Mouse (Mus musculus): ENCODE measurements around the gene Rhog. TPM values are rescaled to one million over a fixed set of nuclear protein-coding genes. Genes with fewer than 3 reads are reported as not detected.

The Rhog gene
- total and polyA plus RNA-seq, 3 experiments: 12.2 to 118 (median 22.7) TPM

DNA sequence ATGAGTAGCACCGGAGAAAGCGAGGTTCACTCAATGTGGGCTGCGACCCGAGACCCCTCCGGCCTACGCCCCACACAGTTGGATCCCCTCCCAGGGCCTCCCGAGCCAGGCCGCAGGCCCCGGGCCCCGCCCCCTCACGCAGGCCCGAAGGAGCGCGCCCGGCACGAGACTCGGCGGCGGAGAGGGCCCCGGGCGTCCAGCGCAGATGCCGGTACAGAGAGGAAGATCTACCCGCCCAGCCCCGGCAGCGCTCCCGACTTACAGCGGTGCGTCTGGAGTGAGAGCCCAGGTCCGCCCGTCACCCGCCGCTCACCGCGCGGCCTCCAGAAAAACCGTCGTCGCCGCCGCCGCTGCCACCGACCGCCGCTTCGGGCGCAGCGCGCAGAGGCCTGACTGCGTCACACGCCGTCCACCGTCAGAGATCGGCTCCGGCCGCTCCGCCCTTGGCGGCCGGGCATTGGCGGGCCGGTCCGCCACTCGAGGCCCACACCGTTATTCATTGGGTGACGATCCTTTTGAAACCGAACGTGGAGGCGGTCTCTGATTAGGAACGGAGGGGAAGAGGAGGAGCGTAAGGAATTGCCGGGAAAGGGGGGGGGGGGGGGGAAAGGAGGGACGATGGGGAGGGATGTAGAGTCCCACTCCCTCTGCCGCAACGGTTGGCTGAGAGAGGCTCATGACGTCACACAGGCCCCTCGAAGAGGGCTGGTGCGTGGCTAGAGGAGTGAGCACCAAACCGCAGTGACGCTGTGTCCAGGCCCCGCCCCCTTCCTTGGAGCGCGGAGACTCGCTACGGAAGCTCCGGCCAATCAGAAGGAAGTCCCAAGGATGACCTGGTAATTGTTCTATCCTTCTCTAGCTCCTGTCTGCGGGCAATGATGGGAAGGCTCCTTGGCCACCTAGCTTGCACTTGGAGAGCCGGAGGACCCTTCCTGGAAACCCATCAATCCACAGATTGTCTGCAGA, 45.8 kb downstream of the Rhog start, which contains the start of the genes Nup98 and Pgap2:
Gene Nup98 (minus strand): TSS at position 421 of the 966 bp plus-strand sequence.
Gene Pgap2 (plus strand): TSS at position 453 of the 966 bp plus-strand sequence.
- H3K4me2 ChIP-seq (ENCODE audit: insufficient read depth, low read depth, poor library complexity, severe bottlenecking): peak within 1 kb of the TSS; percentile 59
- in situ Hi-C loops (cut with MboI; ENCODE audit: low pct_ligation_motif_present, low pct_unique_long_range_greater_than_20kb, low sequenced_read_pairs): no loop called here

DNA sequence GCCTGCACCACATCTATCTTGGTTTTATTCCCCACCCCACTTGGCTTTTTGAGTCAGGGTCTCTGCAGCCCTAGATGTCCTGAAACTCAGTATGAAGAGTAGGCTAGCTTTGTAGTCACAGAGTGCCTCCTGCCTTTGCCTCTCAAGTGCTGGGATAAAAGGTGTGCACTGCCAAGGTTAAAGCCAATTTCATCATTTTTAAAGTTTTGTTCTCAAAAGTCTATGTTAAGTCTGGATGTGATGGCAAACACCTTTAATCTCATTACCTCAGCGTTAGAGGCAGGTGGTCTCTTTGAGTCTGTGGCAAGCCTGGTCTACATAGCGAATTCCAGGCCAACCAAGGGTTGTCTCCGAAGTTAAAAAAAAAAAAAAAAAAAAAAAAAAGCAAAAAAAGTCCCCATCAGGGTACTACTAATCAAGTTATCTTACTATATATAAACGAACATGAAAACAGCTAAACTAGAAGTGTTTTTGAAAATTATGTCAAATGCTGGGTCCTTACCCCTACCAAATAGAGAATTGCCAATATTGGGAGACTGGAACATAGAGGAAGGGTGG, 47.0 kb downstream of the Rhog start:
- Histone ChIP-seq H3K36me3 (replicated peaks in 1 of 2; ENCODE audit: control insufficient read depth in 1 of 2, insufficient read depth in 1 of 2, low read length in 1 of 2) (peaks cover 0 to 16% of the 10 kb centered on the region in 2 experiments), H3K4me1 (ENCODE audit: control insufficient read depth in 1 of 2, insufficient read depth in 2 of 2) (peaks cover 0 to 49% of the 10 kb centered on the region in 2 experiments; a peak in 2 of 4 replicates), H3K27me3 (replicated peaks) (no peaks in the 10 kb centered on the region), H3K4me2 (ENCODE audit: insufficient read depth, low read depth, poor library complexity, severe bottlenecking) (peak overlapping the region; percentile 59), H3K9ac (ENCODE audit: insufficient read depth, low read depth) (peak overlapping the region; percentile 82), H3K27ac (ENCODE audit: insufficient read depth, low read depth) (no peak overlapping the region), H3K9me3 (replicated peaks; ENCODE audit: low read length) (no peaks in the 10 kb centered on the region), H3K79me2 (replicated peaks; ENCODE audit: control insufficient read depth, extremely low read depth, insufficient read depth, poor library complexity, severe bottlenecking) (peaks cover 40% of the 10 kb centered on the region), H3K4me3 (replicated peaks in 1 of 3; ENCODE audit: low read depth in 2 of 3, low read length in 2 of 3, poor library complexity in 1 of 3) (peak overlapping the region; percentile 75 to 98 (median 94))
- dilution Hi-C loops (cut with MboI; ENCODE audit: extremely low pct_ligation_motif_present, extremely low pct_unique_long_range_greater_than_20kb, low sequenced_read_pairs) (no loop called here), in situ Hi-C loops (cut with MboI; ENCODE audit: low pct_ligation_motif_present, low pct_unique_long_range_greater_than_20kb, low sequenced_read_pairs) (no loop called here)
- TF ChIP-seq ZC3H11A (IDR thresholded peaks at IDR 0.05; ENCODE audit: low read depth, low read length): no peak
- no peak for TF ChIP-seq USF1 (IDR thresholded peaks at IDR 0.05; ENCODE audit: low read depth, low read length)
- 0 out of 2 replicates have a peak, but pooled peaks have one; percentile 26 for TF ChIP-seq CHD1 (IDR thresholded peaks at IDR 0.05; ENCODE audit: low read depth, low read length)
- no peak for TF ChIP-seq JUND (conservative IDR thresholded peaks at IDR 0.05; ENCODE audit: low read depth, low read length)
- TF ChIP-seq ZNF384 (IDR thresholded peaks at IDR 0.05; ENCODE audit: low read depth, low read length): peak; percentile 49; the same call in 1 of the 2 replicates
- no peak for DNase-seq (ENCODE audit: extremely low read depth)

More for the DNA sequence above, 45.8 kb downstream of the Rhog start, which contains the start of the genes Nup98 and Pgap2:
- Histone ChIP-seq H3K27ac (ENCODE audit: insufficient read depth, low read depth) (peak within 1 kb of the TSS; percentile 71), H3K36me3 (replicated peaks in 1 of 2; ENCODE audit: control insufficient read depth in 1 of 2, insufficient read depth in 1 of 2, low read length in 1 of 2) (peaks cover 0 to 7% of the 10 kb centered on the region in 2 experiments), H3K79me2 (replicated peaks; ENCODE audit: control insufficient read depth, extremely low read depth, insufficient read depth, poor library complexity, severe bottlenecking) (peaks cover 33% of the 10 kb centered on the region), H3K9me3 (replicated peaks; ENCODE audit: low read length) (no peaks in the 10 kb centered on the region), H3K9ac (ENCODE audit: insufficient read depth, low read depth) (peak within 1 kb of the TSS; percentile 82), H3K4me1 (ENCODE audit: control insufficient read depth in 1 of 2, insufficient read depth in 2 of 2) (peaks cover 0 to 37% of the 10 kb centered on the region in 2 experiments; a peak in 2 of 4 replicates), H3K27me3 (replicated peaks) (no peaks in the 10 kb centered on the region), H3K4me3 (replicated peaks in 1 of 3; ENCODE audit: low read depth in 2 of 3, low read length in 2 of 3, poor library complexity in 1 of 3) (peak within 1 kb of the TSS; percentile 75 to 98 (median 94))
- TF ChIP-seq IRF4 (IDR thresholded peaks at IDR 0.05; ENCODE audit: low read depth, low read length) (0 out of 2 replicates have a peak, but pooled peaks have one; percentile 29), MAX (IDR thresholded peaks at IDR 0.05; ENCODE audit: low read length) (peak; percentile 95), BHLHE40 (IDR thresholded peaks at IDR 0.05; ENCODE audit: low read depth, low read length) (peak; percentile 99), HCFC1 (IDR thresholded peaks at IDR 0.05; ENCODE audit: low read depth, low read length) (peak; percentile 73), JUN (IDR thresholded peaks at IDR 0.05; ENCODE audit: insufficient read depth, low read depth, low read length) (no peak), ZMIZ1 (IDR thresholded peaks at IDR 0.05; ENCODE audit: low read depth, low read length) (peak; percentile 91), KAT2A (IDR thresholded peaks at IDR 0.05; ENCODE audit: insufficient replicate concordance, low read length) (0 out of 2 replicates have a peak, but pooled peaks have one; percentile 70), RAD21 (IDR thresholded peaks at IDR 0.05; ENCODE audit: low read depth, low read length) (no peak), RCOR1 (conservative IDR thresholded peaks at IDR 0.05; ENCODE audit: low read depth, low read length) (peak; percentile 84), CHD1 (IDR thresholded peaks at IDR 0.05; ENCODE audit: low read depth, low read length) (no peak), SIN3A (IDR thresholded peaks at IDR 0.05; ENCODE audit: low read length) (peak; percentile 88; the same call in 1 of the 2 replicates), GABPA (IDR thresholded peaks at IDR 0.05; ENCODE audit: insufficient replicate concordance, low read depth, low read length) (peak; percentile 82), CHD2 (IDR thresholded peaks at IDR 0.05; ENCODE audit: low read length) (peak; percentile 65; the same call in 1 of the 2 replicates), POLR2AphosphoS2 (IDR thresholded peaks at IDR 0.05; ENCODE audit: low read depth, low read length) (no peak), TCF12 (IDR thresholded peaks at IDR 0.05; ENCODE audit: low read depth, low read length) (peak; percentile 78), ZNF384 (IDR thresholded peaks at IDR 0.05; ENCODE audit: low read depth, low read length) (0 out of 2 replicates have a peak, but pooled peaks have one; percentile 7), SMC3 (IDR thresholded peaks at IDR 0.05; ENCODE audit: low read depth, low read length) (no peak), CTCF (conservative IDR thresholded peaks at IDR 0.05 in 1 of 2, IDR thresholded peaks at IDR 0.05 in 1 of 2; ENCODE audit: low read depth in 2 of 2, low read length in 2 of 2) (no peak), EP300 (IDR thresholded peaks at IDR 0.05; ENCODE audit: low read length) (no peak; the same call in 1 of the 2 replicates), POLR2A (IDR thresholded peaks at IDR 0.05; ENCODE audit: low read depth, low read length) (peak; percentile 78), NELFE (IDR thresholded peaks at IDR 0.05; ENCODE audit: low read depth, low read length) (peak; percentile 81), ETS1 (conservative IDR thresholded peaks at IDR 0.05; ENCODE audit: low read depth, low read length) (peak; percentile 57), USF1 (IDR thresholded peaks at IDR 0.05; ENCODE audit: low read depth, low read length) (no peak), MAZ (IDR thresholded peaks at IDR 0.05; ENCODE audit: low read depth, low read length) (peak; percentile 55; the same call in 1 of the 2 replicates), TBP (conservative IDR thresholded peaks at IDR 0.05; ENCODE audit: low read depth, low read length) (peak; percentile 64), UBTF (IDR thresholded peaks at IDR 0.05; ENCODE audit: low read depth, low read length) (0 out of 2 replicates have a peak, but pooled peaks have one; percentile 46), NRF1 (IDR thresholded peaks at IDR 0.05; ENCODE audit: low read depth, low read length) (peak; percentile 69), MYC (IDR thresholded peaks at IDR 0.05; ENCODE audit: low read depth, low read length) (0 out of 2 replicates have a peak, but pooled peaks have one; percentile 20), MXI1 (IDR thresholded peaks at IDR 0.05; ENCODE audit: low read depth, low read length) (peak; percentile 93), ZC3H11A (IDR thresholded peaks at IDR 0.05; ENCODE audit: low read depth, low read length) (no peak), USF2 (conservative IDR thresholded peaks at IDR 0.05; ENCODE audit: low read depth, low read length) (no peak), ELF1 (IDR thresholded peaks at IDR 0.05; ENCODE audit: low read depth, low read length) (peak; percentile 43), MEF2A (IDR thresholded peaks at IDR 0.05; ENCODE audit: borderline replicate concordance, low read depth, low read length) (peak; percentile 68; the same call in 1 of the 2 replicates), JUND (conservative IDR thresholded peaks at IDR 0.05; ENCODE audit: low read depth, low read length) (no peak)
- dilution Hi-C loops (cut with MboI; ENCODE audit: extremely low pct_ligation_motif_present, extremely low pct_unique_long_range_greater_than_20kb, low sequenced_read_pairs): no loop called here
- DNase-seq (ENCODE audit: extremely low read depth): peak; percentile 99

Data from CH12.LX (cell line).